ENCODE assay signal across 8 mouse cellular contexts in the genomic region with DNA sequence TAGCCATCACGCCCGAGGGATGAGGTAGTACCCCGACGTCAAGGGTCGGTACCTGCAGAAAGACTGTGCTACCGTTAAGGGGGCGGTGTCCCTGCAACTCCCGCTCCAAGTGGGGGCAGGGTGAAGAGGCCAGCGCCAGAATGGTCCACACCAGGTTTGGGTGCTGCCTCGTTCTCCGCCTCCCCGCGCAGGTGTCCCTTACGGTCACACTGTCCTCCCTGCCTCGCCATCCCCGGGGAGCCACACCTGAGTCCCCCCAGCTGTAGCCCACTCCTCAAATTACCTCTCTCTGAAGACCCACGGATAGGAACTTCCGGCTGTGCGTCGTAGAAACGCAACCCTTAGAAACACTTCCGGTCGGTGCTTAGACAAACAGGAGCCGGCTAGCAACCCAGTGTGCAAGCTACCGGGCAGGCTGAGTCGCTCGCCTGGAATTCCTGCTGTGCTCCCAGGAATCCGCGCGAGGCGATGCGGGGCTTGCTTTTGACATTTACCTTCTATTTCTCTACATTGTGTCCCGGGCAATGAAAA. TPM values are rescaled to one million over a fixed set of nuclear protein-coding genes. Genes with fewer than 3 reads are reported as not detected.
DNase-seq lines count a peak whose midpoint lies in the region; ATAC-seq lines count a peak whose summit lies in the region.

A gene (minus strand): TSS at position 343 of the 531 bp plus-strand sequence.

- no peaks in the 10 kb centered on the region for H3K36me3 ChIP-seq in hindbrain, embryonic 11.5 days (ENCODE audit: control insufficient read depth, insufficient read depth, low read length)

- peak; percentile 89 for ATAC-seq in hindbrain, embryonic 11.5 days (ENCODE audit: low FRiP score)

- under 1% methylated on average over 33 of the region's 33 CpGs for WGBS in hindbrain, embryonic 11.5 days

- 0 out of 2 replicates have a peak, but pooled peaks cover 3% of the 10 kb centered on the region for H3K4me1 ChIP-seq in hindbrain, embryonic 11.5 days (replicated peaks; ENCODE audit: control insufficient read depth, insufficient read depth, low read length)

- H3K27ac ChIP-seq in hindbrain, embryonic 11.5 days (ENCODE audit: low read depth, low read length) = no peak within 1 kb of the TSS

- no peaks in the 10 kb centered on the region for H3K27me3 ChIP-seq in hindbrain, embryonic 11.5 days (ENCODE audit: control insufficient read depth, insufficient read depth, low read length)

- no peaks in the 10 kb centered on the region for H3K9me3 ChIP-seq in hindbrain, embryonic 11.5 days (ENCODE audit: control insufficient read depth, low read length)

- H3K4me3 ChIP-seq in hindbrain, embryonic 11.5 days (ENCODE audit: low read depth, low read length) = peak within 1 kb of the TSS; percentile 57

- peak; percentile 81 for DNase-seq in Muller cell, postnatal 12 days (ENCODE audit: inconsistent ontology term)
- DNase-seq in cerebellum, adult 9-10 months = peak; percentile 86
- peak in 1 of 2 experiments; percentile 90 for DNase-seq in frontal cortex, adult 2 months (ENCODE audit: extremely low spot score in 1 of 2, low spot score in 1 of 2)
- DNase-seq in hindbrain, embryonic 11.5 days (ENCODE audit: low spot score) = peak; percentile 97
- peak; percentile 88 to 90 for DNase-seq in layer of hippocampus, postnatal 10 days (ENCODE audit: low spot score in 2 of 2)
- DNase-seq in lung, postnatal 14 days = peak; percentile 83
- DNase-seq in retina, adult 2 months (ENCODE audit: low read depth, low spot score) = peak; percentile 79
- DNase-seq in thymus, postnatal 36 days = peak; percentile 73 to 82

- peak within 1 kb of the TSS; percentile 67 for H3K4me2 ChIP-seq in hindbrain, embryonic 11.5 days (replicated peaks; ENCODE audit: low read depth, low read length)

- H3K9ac ChIP-seq in hindbrain, embryonic 11.5 days (ENCODE audit: low read depth, low read length) = peak within 1 kb of the TSS; percentile 64

RNA-seq across cellular contexts. Expression of the gene that starts here (rescaled TPM):
- 45.9 and 47.8 TPM in 2 replicates for polyA plus RNA-seq in frontal cortex, adult 2 months (2012; rRNA removed)
- 76.1 and 82.2 TPM in 2 replicates for polyA plus RNA-seq in hindbrain, embryonic 11.5 days (2014; fragmentation: Nextera tagmentation; extraction: Ambion mirVana)
- total RNA-seq in layer of hippocampus, postnatal 10 days (2021) = 10 to 100 TPM; 39.8 to 43.0 TPM
